In the genomic region with DNA sequence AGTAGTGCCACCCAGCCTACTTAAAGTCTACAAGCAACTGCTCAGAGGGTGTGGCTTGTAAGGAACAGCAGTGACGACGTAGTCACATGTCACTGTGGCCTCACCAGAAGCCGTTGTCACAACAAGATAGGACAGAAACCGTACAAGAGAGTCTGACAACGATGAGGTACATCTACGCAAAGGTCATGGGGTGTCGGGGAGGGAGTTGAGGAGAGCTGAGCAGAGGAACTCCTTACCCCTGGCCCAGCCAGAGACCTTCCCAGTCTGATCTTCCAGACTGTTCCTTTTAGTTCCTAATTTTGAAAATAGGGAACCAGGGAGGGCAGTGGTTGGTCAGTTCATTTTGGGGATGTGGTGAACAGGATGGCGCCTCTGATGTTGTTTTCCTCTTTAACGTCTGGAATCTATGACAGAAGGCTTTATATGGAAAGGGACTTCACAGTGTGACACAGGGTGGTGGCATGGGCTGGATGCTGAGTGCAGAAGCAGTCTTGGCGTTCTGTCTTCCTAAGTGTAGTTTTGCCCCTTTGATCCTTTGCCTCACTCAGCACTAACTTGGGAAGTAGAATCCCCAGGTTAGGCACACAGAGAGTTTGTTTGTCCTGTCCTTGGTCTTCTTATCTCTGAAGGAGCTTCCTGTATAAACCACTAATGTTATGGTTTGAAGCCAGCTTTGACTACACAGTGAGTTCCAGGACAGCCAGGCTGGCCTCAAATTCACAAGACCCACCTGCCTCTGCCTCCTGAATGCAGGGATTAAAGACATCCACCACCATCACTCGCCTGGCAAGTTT, we compare ENCODE assay signal across 11 mouse cellular contexts.
DNase-seq lines count a peak whose midpoint lies in the region; ATAC-seq and TF ChIP-seq lines count a peak whose summit lies in the region.
"Had no signal": no experiment of that assay in that cellular context is flagged by ENCODE, and none has a peak within 500 bp of the region (broad histone marks: within the 10 kb centered on the region; RNA-seq: fewer than 3 reads in every experiment).

No protein-coding gene starts in this region.

- no peak overlapping the region for H3K27ac ChIP-seq in lung, embryonic 14.5 days (ENCODE audit: low read depth)
- H3K27ac ChIP-seq in stomach, postnatal 0 days (replicated peaks): no peak overlapping the region
- no peak overlapping the region for H3K27ac ChIP-seq in forebrain, embryonic 12.5 days

- H3K9me3 ChIP-seq in lung, embryonic 14.5 days (ENCODE audit: low read depth, low read length): no peaks in the 10 kb centered on the region
- H3K9me3 ChIP-seq in stomach, postnatal 0 days (ENCODE audit: control insufficient read depth, low read length): no peaks in the 10 kb centered on the region
- no peaks in the 10 kb centered on the region for H3K9me3 ChIP-seq in forebrain, embryonic 12.5 days

- DNase-seq in lung, embryonic 14.5 days: no peak
- no peak for DNase-seq in lung, postnatal 14 days
- peak; percentile 14 for DNase-seq in induced T-regulatory cell, adult 2 months (ENCODE audit: low read depth)
- peak; percentile 74 for DNase-seq in lung, postnatal 25 days (ENCODE audit: low spot score)
- DNase-seq in stomach, postnatal 0 days (ENCODE audit: low spot score): peak; percentile 36
- DNase-seq in cerebellum, adult 8-10 months: no peak
- no peak for DNase-seq in ovary, adult 18-20 months (ENCODE audit: low spot score)
- DNase-seq: cerebellum, adult 11-12 months; right cerebral cortex, adult 18-20 months had no signal

- no peak for TF ChIP-seq EP300 in stomach, postnatal 0 days (optimal IDR thresholded peaks at IDR 0.05)

- no peak overlapping the region for H3K9ac ChIP-seq in lung, embryonic 14.5 days
- H3K9ac ChIP-seq in stomach, postnatal 0 days (ENCODE audit: low read length): no peak overlapping the region
- no peak overlapping the region for H3K9ac ChIP-seq in forebrain, embryonic 12.5 days

- no peak for TF ChIP-seq CTCF in lung, embryonic 14.5 days (IDR thresholded peaks at IDR 0.05; ENCODE audit: low read depth)
- TF ChIP-seq CTCF in stomach, postnatal 0 days (IDR thresholded peaks at IDR 0.05; ENCODE audit: low read depth): no peak

- no peaks in the 10 kb centered on the region for H3K36me3 ChIP-seq in lung, embryonic 14.5 days (ENCODE audit: insufficient read depth)
- H3K36me3 ChIP-seq in stomach, postnatal 0 days (ENCODE audit: control insufficient read depth, insufficient read depth, low read length): no peaks in the 10 kb centered on the region
- H3K36me3 ChIP-seq in forebrain, embryonic 12.5 days (replicated peaks): no peaks in the 10 kb centered on the region

- no peak overlapping the region for H3K4me2 ChIP-seq in lung, embryonic 14.5 days
- no peak overlapping the region for H3K4me2 ChIP-seq in stomach, postnatal 0 days (replicated peaks; ENCODE audit: low read depth)
- no peak overlapping the region for H3K4me2 ChIP-seq in forebrain, embryonic 12.5 days
- H3K4me2 ChIP-seq: midbrain, embryonic 11.5 days had no signal

- no peaks in the 10 kb centered on the region for H3K27me3 ChIP-seq in lung, embryonic 14.5 days (ENCODE audit: insufficient read depth, low read length)
- no peaks in the 10 kb centered on the region for H3K27me3 ChIP-seq in stomach, postnatal 0 days (ENCODE audit: control insufficient read depth, insufficient read depth, low read length)
- no peaks in the 10 kb centered on the region for H3K27me3 ChIP-seq in forebrain, embryonic 12.5 days

- ATAC-seq in lung, embryonic 14.5 days (ENCODE audit: insufficient read depth): 0 out of 2 replicates have a peak, but pooled peaks have one; percentile 5
- peak; percentile 51; the same call in 1 of the 2 replicates for ATAC-seq in stomach, postnatal 0 days (ENCODE audit: low FRiP score, low TSS enrichment)
- no peak for ATAC-seq in forebrain, embryonic 12.5 days (ENCODE audit: low FRiP score)

- no peak overlapping the region for H3K4me3 ChIP-seq in lung, embryonic 14.5 days (ENCODE audit: low read depth, low read length)
- H3K4me3 ChIP-seq in stomach, postnatal 0 days (ENCODE audit: low read depth, low read length): no peak overlapping the region
- H3K4me3 ChIP-seq in forebrain, embryonic 12.5 days (replicated peaks): no peak overlapping the region

- 73% methylated on average over 11 of the region's 11 CpGs for WGBS in lung, embryonic 14.5 days
- WGBS in stomach, postnatal 0 days: 77% methylated on average over 11 of the region's 11 CpGs
- WGBS in forebrain, embryonic 12.5 days: 95% methylated on average over 11 of the region's 11 CpGs

- H3K4me1 ChIP-seq in lung, embryonic 14.5 days (ENCODE audit: insufficient read depth): peaks cover 14% of the 10 kb centered on the region
- no peaks in the 10 kb centered on the region for H3K4me1 ChIP-seq in stomach, postnatal 0 days (replicated peaks; ENCODE audit: control insufficient read depth, insufficient read depth)
- peaks cover 17% of the 10 kb centered on the region; the same call in 1 of the 2 replicates for H3K4me1 ChIP-seq in forebrain, embryonic 12.5 days

Comparison
In these comparisons a context has a peak if more than half of its experiments do, and no peak if none do; other contexts are left out.
1. DNase-seq: peak in induced T-regulatory cell, adult 2 months (single experiment), lung, postnatal 25 days (single experiment) and stomach, postnatal 0 days (single experiment); none in lung, embryonic 14.5 days (single experiment), lung, postnatal 14 days (single experiment), cerebellum, adult 8-10 months (single experiment) and ovary, adult 18-20 months (single experiment).